Mouse (Mus musculus) midbrain, embryonic 16.5 days (tissue): Measurements from ENCODE around the gene Ccna1. TPM values are rescaled to one million over a fixed set of nuclear protein-coding genes. Genes with fewer than 3 reads are reported as not detected.
A peak's percentile ranks its signal among the peaks of the same experiment; 100 is the strongest.

Experiments used
- ATAC-seq: fragments of 200-750 bp; cut with Nextera tagmentation; 2 replicates; pipeline ENCODE4 v1.8.0; 2017; ENCODE audit warnings: moderate TSS enrichment
- H3K27ac ChIP-seq: fragments of 300-500 bp; sonication (generic); 2 replicates; pipeline ENCODE4 v1.5.1; 2014; ENCODE audit warnings: mild to moderate bottlenecking, low read length, mixed read lengths
- H3K27me3 ChIP-seq: fragments of 300-500 bp; sonication (generic); 2 replicates; pipeline ENCODE4 v1.6.1; 2014; ENCODE audit warnings: low read depth, low read length, mixed read lengths; ENCODE audit not compliant: control insufficient read depth, insufficient read depth
- H3K36me3 ChIP-seq: fragments of 300-500 bp; sonication (generic); 2 replicates; pipeline ENCODE4 v1.6.1; 2014; ENCODE audit warnings: mild to moderate bottlenecking, low read length, moderate library complexity, mixed read lengths; ENCODE audit not compliant: control insufficient read depth, insufficient read depth
- H3K4me1 ChIP-seq: fragments of 300-500 bp; sonication (generic); 2 replicates; pipeline ENCODE4 v1.6.1; 2014; ENCODE audit warnings: mild to moderate bottlenecking, low read length, mixed read lengths; ENCODE audit not compliant: control insufficient read depth, insufficient read depth
- H3K4me2 ChIP-seq: fragments of 300-500 bp; sonication (generic); 2 replicates; pipeline ENCODE4 v1.6.1; 2014; ENCODE audit warnings: mild to moderate bottlenecking, low read length, mixed read lengths
- H3K4me3 ChIP-seq: fragments of 300-500 bp; sonication (generic); 2 replicates; pipeline ENCODE4 v1.5.1; 2014; ENCODE audit warnings: low read depth, mild to moderate bottlenecking, low read length, moderate library complexity, mixed read lengths
- H3K9ac ChIP-seq: fragments of 300-500 bp; sonication (generic); 2 replicates; pipeline ENCODE4 v1.6.1; 2014; ENCODE audit warnings: low read depth, low read length, mixed read lengths
- H3K9me3 ChIP-seq: fragments of 300-500 bp; sonication (generic); replicated peaks from 2 replicates; pipeline ENCODE4 v1.6.1; 2014; ENCODE audit warnings: mild to moderate bottlenecking, low read length, mixed read lengths; ENCODE audit not compliant: control insufficient read depth, poor library complexity, severe bottlenecking
- WGBS: fragments of 180-500 bp; shearing (Covaris S2); extraction: QIAGEN DNeasy Blood & Tissue Kit; methylation state at CpG from one replicate; pipeline ENCODE4 v1.1.7; 2014; 5-methylcytosine and 5-hydroxymethylcytosine counted together
- polyA plus RNA-seq: library from polyadenylated mRNA; unstranded; fragments of >200 nt; fragmentation: Nextera tagmentation; extraction: Ambion mirVana; gene quantifications from 2 replicates; pipeline ENCODE4 v1.2.1, GENCODE M21; 2015

Gene Ccna1
- polyA plus RNA-seq, 1 experiment from 2014 or later: 1.8 TPM

DNA sequence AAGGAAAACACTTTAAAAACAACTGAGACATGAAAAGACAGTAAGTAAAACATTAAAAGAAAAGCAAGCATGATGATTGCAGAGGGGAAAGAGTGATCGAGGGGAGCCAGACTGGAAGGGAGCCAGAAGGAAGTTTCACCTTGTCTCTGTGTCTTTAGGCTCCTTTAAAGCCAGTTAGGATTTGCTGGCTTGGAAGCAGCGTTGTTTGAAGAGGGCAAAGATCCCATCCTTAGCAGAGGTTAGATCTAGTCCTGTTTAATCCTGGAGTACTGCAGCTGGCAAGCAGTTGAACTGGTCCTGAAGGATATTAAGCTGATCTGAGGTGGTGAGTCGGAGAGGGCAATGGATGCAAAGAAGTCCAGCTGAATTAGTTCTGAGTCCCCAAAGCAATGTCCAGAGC is 33.5 kb upstream of the Ccna1 start:
- H3K27me3 ChIP-seq: no peaks in the 10 kb centered on the region
- no peak overlapping the region for H3K4me2 ChIP-seq
- H3K27ac ChIP-seq: no peak overlapping the region
- no peaks in the 10 kb centered on the region for H3K9me3 ChIP-seq
- H3K4me3 ChIP-seq: no peak overlapping the region
- WGBS: 77% methylated on average over 3 of the region's 3 CpGs
- H3K9ac ChIP-seq: no peak overlapping the region
- ATAC-seq: no peak
- no peaks in the 10 kb centered on the region for H3K4me1 ChIP-seq
- no peaks in the 10 kb centered on the region for H3K36me3 ChIP-seq

DNA sequence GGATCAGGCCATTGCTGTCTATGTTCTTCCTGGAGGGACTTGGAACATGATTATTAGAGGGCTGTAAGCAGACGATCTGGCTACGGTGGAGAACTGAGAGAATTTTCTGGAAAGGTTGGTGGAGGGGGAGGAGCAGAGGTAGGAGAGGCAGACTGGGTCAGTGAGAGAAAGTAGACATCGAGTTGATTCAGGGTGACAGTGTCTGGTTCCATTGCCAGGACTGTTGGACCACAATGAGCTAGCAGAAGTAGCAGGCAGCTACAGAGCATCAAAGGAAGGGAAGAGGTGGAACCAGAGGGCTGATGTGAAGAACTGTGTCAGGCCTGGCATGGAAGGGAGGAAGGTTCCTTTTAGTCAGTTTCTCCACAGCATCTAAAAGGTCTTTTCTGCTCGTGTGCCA is 33.1 kb upstream of the Ccna1 start:
- H3K36me3 ChIP-seq: no peaks in the 10 kb centered on the region
- H3K9ac ChIP-seq: no peak overlapping the region
- no peaks in the 10 kb centered on the region for H3K27me3 ChIP-seq
- no peaks in the 10 kb centered on the region for H3K4me1 ChIP-seq
- H3K9me3 ChIP-seq: no peaks in the 10 kb centered on the region
- no peak for ATAC-seq
- no peak overlapping the region for H3K4me3 ChIP-seq
- no peak overlapping the region for H3K4me2 ChIP-seq
- 71% methylated on average over 4 of the region's 4 CpGs for WGBS
- no peak overlapping the region for H3K27ac ChIP-seq

DNA sequence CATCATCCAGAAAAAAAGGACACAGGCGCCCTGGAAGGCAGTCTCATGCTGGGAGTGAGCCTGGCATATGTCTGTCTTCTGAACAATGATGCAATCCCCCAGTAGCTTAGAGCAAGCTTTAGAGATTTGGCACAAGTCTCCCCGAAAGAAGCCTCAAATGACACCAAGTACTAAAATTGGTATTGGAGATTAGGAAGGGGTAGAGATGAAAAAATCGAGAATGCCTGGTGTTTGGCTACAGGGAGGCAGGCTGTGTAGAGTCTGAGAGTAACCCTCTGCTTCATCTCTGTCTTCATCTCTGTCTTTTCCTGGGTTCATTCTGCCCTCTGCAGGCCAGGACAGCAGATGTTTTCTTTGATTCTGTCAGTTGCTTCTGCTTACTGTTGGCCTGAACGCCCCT is 32.1 kb upstream of the Ccna1 start:
- Histone ChIP-seq H3K9ac (no peak overlapping the region), H3K9me3 (no peaks in the 10 kb centered on the region), H3K27ac (no peak overlapping the region), H3K4me2 (no peak overlapping the region), H3K36me3 (no peaks in the 10 kb centered on the region), H3K4me3 (no peak overlapping the region), H3K4me1 (no peaks in the 10 kb centered on the region), H3K27me3 (no peaks in the 10 kb centered on the region)
- 61% methylated on average over 4 of the region's 4 CpGs for WGBS
- no peak for ATAC-seq

DNA sequence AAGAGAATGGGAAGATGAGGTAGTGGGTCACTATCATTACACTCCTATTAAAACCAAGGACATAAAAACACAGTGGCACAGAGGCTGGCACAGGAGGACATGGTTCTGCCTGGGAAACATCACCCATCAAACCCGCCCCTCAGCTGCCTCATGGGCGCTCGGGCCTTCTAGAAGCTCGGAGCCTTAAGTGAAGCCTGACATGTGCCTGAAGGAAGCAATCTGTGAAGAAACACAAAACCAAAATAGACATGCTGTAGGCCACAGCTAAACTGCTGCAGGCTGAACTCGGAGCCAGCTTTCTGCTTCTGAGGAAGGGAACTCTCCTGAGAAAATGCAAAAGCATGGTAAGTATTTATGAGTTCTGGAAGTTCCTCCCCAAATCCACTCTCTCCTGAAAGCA is 31.6 kb upstream of the Ccna1 start:
- no peak for ATAC-seq
- H3K4me1 ChIP-seq: no peaks in the 10 kb centered on the region

DNA sequence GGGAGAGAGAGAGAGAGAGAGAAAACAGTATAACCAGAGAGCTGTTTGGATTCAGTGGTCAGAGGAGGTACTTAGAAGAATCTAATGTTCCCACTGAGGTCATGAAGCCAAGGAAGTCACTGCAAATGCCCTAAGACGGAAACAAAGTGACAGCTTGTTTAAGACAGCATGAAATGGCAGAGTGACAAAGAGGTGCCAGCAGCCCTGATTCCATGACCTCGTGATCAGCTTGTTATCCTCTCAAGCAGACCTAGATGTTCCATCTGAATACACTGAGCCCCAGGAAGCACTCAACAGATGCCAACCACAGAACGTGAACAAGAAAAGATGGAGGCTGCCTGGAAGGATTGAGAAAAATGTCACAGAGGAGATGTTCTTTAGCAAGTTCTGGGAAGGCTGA is 30.4 kb upstream of the Ccna1 start:
- Histone ChIP-seq H3K36me3 (no peaks in the 10 kb centered on the region), H3K4me2 (no peak overlapping the region), H3K4me1 (no peaks in the 10 kb centered on the region), H3K9ac (no peak overlapping the region), H3K4me3 (no peak overlapping the region), H3K9me3 (no peaks in the 10 kb centered on the region), H3K27me3 (no peaks in the 10 kb centered on the region), H3K27ac (no peak overlapping the region)
- 26% methylated on average over 3 of the region's 3 CpGs for WGBS
- ATAC-seq: no peak

More for the DNA sequence above, 31.6 kb upstream of the Ccna1 start:
- 93% methylated on average over 5 of the region's 5 CpGs for WGBS
- H3K27ac ChIP-seq: no peak overlapping the region
- H3K4me2 ChIP-seq: no peak overlapping the region
- no peaks in the 10 kb centered on the region for H3K27me3 ChIP-seq
- no peak overlapping the region for H3K9ac ChIP-seq
- no peak overlapping the region for H3K4me3 ChIP-seq
- no peaks in the 10 kb centered on the region for H3K9me3 ChIP-seq
- H3K36me3 ChIP-seq: no peaks in the 10 kb centered on the region

DNA sequence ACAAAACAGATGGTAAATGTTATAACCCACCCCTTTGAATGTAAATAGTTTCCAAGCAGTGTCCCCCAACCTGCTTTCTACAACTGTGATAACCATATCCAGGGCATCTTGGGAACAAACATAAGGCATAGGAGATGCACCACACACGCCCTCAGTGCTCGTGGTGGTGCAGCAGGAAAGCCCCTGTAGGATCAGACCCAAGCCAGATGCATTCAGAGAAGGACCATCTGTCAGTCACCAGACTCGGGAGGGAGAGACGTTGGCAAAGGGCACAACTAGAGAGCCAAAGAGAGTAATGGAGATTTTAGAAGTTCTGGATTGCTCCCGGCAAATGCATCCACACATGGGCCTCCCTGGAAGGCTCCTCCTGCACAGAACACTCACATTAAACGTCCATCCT is 29.5 kb upstream of the Ccna1 start:
- no peaks in the 10 kb centered on the region for H3K27me3 ChIP-seq
- H3K9ac ChIP-seq: no peak overlapping the region
- no peak overlapping the region for H3K4me3 ChIP-seq
- no peak overlapping the region for H3K27ac ChIP-seq
- H3K36me3 ChIP-seq: no peaks in the 10 kb centered on the region
- 42% methylated on average over 6 of the region's 6 CpGs for WGBS
- H3K4me2 ChIP-seq: no peak overlapping the region
- H3K4me1 ChIP-seq: no peaks in the 10 kb centered on the region
- no peaks in the 10 kb centered on the region for H3K9me3 ChIP-seq
- ATAC-seq: 0 out of 2 replicates have a peak, but pooled peaks have one; percentile 50

DNA sequence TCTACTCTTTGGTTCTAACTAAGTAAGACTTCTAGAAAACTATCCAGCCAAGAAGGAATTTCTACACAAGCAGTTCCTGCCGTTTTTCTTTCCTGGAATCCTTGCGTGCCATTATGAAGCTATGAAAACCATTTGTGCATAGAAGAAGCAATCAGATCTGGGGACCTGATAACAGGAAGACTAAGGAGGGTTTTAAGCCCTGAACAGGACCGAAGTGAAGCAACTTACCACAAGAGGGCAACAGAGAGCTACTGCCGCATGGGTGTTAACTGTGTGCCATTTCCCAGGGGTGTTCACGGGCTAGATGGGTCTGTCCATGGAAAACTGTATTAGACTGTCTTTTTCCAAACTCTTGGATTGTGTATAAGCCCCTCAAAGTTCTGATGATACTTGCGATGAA is 24.8 kb upstream of the Ccna1 start:
- H3K27ac ChIP-seq: no peak overlapping the region
- no peak overlapping the region for H3K4me2 ChIP-seq
- no peak overlapping the region for H3K9ac ChIP-seq
- no peaks in the 10 kb centered on the region for H3K27me3 ChIP-seq
- no peaks in the 10 kb centered on the region; the same call in 1 of the 2 replicates for H3K4me1 ChIP-seq
- H3K36me3 ChIP-seq: no peaks in the 10 kb centered on the region
- no peak for ATAC-seq
- H3K4me3 ChIP-seq: no peak overlapping the region
- WGBS: 18% methylated on average over 6 of the region's 6 CpGs
- H3K9me3 ChIP-seq: no peaks in the 10 kb centered on the region

DNA sequence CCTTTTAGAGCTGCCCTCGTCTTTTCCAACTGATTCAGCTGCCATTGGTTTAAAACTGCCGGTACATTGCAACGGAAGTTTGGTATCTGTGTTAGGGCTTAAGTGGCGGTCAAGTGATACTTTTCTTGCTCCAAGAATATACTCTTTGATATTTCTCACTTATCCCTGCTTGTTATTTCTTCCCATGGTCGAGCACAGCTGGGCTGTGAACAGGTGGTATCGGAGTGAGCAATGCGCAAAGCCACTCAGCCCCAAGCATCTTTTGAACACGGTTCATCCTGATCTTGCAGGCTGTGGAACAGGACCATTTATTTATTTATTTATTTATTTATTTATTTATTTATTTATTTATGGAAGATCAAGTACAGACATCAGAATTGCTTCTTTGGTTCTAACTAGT is 24.3 kb upstream of the Ccna1 start:
- no peaks in the 10 kb centered on the region for H3K36me3 ChIP-seq
- no peaks in the 10 kb centered on the region; the same call in 1 of the 2 replicates for H3K4me1 ChIP-seq
- no peak overlapping the region for H3K9ac ChIP-seq
- no peak overlapping the region for H3K27ac ChIP-seq
- 83% methylated on average over 8 of the region's 8 CpGs for WGBS
- H3K4me2 ChIP-seq: no peak overlapping the region
- no peak overlapping the region for H3K4me3 ChIP-seq
- no peaks in the 10 kb centered on the region for H3K27me3 ChIP-seq
- ATAC-seq: no peak
- H3K9me3 ChIP-seq: no peaks in the 10 kb centered on the region

DNA sequence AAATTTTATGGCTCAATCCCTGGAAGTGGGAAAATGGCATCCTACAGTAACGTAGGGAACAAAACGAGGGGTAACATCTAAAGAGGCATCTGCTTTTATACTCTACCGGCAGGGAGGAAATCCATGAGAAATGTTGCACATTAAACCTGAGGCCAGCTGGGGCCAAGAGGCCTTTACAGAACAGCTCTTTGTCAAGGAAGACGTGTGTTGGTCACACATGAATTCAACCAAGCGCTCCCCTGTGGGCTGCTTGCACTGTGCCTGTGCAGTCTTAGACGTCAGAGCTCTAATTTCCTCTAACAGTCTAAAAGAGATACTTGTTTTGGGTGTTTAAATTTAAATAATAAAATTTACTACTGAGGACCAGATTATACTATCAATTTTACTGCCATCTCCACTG is 22.9 kb upstream of the Ccna1 start:
- Histone ChIP-seq H3K27me3 (no peaks in the 10 kb centered on the region), H3K4me1 (no peaks in the 10 kb centered on the region; the same call in 1 of the 2 replicates), H3K4me2 (no peak overlapping the region), H3K36me3 (no peaks in the 10 kb centered on the region), H3K4me3 (no peak overlapping the region), H3K9ac (no peak overlapping the region), H3K27ac (no peak overlapping the region), H3K9me3 (no peaks in the 10 kb centered on the region)
- WGBS: 30% methylated on average over 6 of the region's 6 CpGs
- ATAC-seq: no peak

DNA sequence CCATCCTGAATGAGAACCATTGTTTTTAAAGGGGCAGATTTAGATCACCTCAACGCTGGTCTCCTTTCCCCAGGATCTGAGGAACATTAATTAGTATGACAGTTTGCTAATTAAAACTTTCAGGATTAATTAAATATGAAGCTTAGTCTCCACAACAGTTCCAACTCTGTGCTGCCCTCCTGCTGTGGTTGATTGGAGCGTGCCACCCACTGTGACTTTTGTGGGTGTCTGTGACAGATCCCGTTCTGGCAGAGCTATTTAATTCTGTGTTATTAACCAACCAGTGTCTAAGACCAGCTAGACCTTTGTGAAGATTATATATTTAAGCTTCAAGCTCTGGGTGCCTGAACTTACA is 20.0 kb upstream of the Ccna1 start:
- Histone ChIP-seq H3K4me1 (no peaks in the 10 kb centered on the region; the same call in 1 of the 2 replicates), H3K9me3 (no peaks in the 10 kb centered on the region), H3K4me3 (no peak overlapping the region), H3K27ac (no peak overlapping the region), H3K4me2 (no peak overlapping the region), H3K9ac (no peak overlapping the region), H3K27me3 (no peaks in the 10 kb centered on the region), H3K36me3 (no peaks in the 10 kb centered on the region)
- ATAC-seq: peak; percentile 17; the same call in 1 of the 2 replicates
- WGBS: 30% methylated on average over 3 of the region's 3 CpGs
